Mouse (Mus musculus) cerebellum, adult 2 months (tissue): ENCODE measurements around the gene Nol10. TPM values are rescaled to one million over a fixed set of nuclear protein-coding genes. Genes with fewer than 3 reads are reported as not detected.
"Not testable (repeated sequence)": the region's sequence is repeated elsewhere in the genome, so short reads cannot be mapped to it uniquely, and the experiment has no call there.

Source experiments
- DNase-seq, 2 experiments: peaks; one replicate each; pipeline ENCODE4 v3.0.0; 2021
- H3K27ac ChIP-seq: fragments of 200-500 bp; 2 replicates; pipeline ENCODE4 v1.5.1; 2012; ENCODE audit warnings: low read length, control low read depth, inconsistent platforms; ENCODE audit not compliant: insufficient read depth
- H3K27me3 ChIP-seq: fragments of 200-500 bp; 2 replicates; pipeline ENCODE4 v1.6.1; 2012; ENCODE audit warnings: inconsistent platforms, mild to moderate bottlenecking, low read length, moderate library complexity; ENCODE audit not compliant: control insufficient read depth, insufficient read depth
- H3K4me1 ChIP-seq: fragments of 200-500 bp; 2 replicates; pipeline ENCODE4 v1.6.1; 2011; ENCODE audit warnings: low read length; ENCODE audit not compliant: control insufficient read depth, insufficient read depth
- H3K4me3 ChIP-seq: fragments of 200-500 bp; replicated peaks from 2 replicates; pipeline ENCODE3; 2011; ENCODE audit warnings: mild to moderate bottlenecking, low read depth, low read length, control low read depth; ENCODE audit not compliant: insufficient read depth
- CTCF ChIP-seq: fragments of 200-500 bp; IDR thresholded peaks from 2 replicates; pipeline ENCODE4 v1.5.1; 2011; ENCODE audit warnings: low read depth, mild to moderate bottlenecking, control low read depth, low read length, moderate library complexity, borderline replicate concordance; ENCODE audit not compliant: insufficient read depth
- POLR2A ChIP-seq: fragments of 200-500 bp; IDR thresholded peaks from 2 replicates; pipeline ENCODE4 v1.6.1; 2011; ENCODE audit warnings: low read length, control low read depth, borderline replicate concordance; ENCODE audit not compliant: insufficient read depth
- WGBS: fragments of 180-500 bp; shearing (Covaris S2); methylation state at CpG from one replicate; pipeline ENCODE4 v1.1.7; 2018; 5-methylcytosine and 5-hydroxymethylcytosine counted together
- polyA plus RNA-seq: library from polyadenylated mRNA; depleted of rRNA; stranded (reverse); fragments of >200 nt; gene quantifications from 2 replicates; pipeline ENCODE4 v1.2.3, GENCODE M21; 2012

Nol10 gene
- polyA plus RNA-seq, 1 experiment, result 14.9 TPM

DNA sequence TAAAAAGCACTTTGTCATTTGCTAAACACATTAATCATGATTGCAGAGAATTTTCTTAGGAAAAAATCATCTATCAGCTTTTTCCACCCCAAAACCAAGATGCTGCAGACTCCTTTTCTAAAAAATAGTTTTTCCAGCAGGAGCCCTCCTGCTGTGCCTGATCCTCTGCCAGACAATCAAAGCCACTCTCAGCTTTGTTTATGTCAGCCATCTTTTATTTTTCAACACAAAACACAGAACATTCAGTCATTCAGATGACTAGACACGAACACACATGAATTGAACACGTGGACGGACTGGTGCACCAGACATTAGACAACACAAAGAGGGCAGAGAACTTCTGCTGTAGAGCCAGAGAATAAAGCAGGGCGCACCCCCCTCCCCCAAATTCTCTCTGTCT is 115.4 kb downstream of the Nol10 start:
- TF ChIP-seq POLR2A (no peak), CTCF (no peak)
- DNase-seq, result no peak
- WGBS, result 33% methylated on average over 4 of the region's 4 CpGs
- no peaks in the 10 kb centered on the region for H3K27me3 ChIP-seq
- no peak overlapping the region for H3K27ac ChIP-seq
- H3K4me3 ChIP-seq, result no peak overlapping the region
- H3K4me1 ChIP-seq, result no peaks in the 10 kb centered on the region

DNA sequence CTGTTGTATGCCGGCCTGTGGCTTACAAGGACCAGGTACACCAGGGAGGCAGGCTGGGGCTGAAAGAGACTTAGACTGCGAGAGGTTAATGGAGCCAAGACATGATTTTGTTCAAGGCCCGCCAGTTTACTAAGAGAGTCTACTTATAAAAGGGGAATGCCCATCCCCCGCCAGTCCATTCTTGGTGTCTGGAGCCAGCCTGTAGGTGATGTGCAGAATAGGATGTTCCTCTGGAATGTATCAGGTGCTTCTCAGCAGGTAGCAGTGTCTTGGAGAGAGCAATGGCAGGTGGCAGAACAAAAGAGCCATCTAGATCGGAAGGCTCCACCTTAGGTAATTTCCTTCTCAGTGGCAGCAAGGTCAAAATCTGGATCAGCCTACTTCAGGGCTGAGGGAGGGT is 116.3 kb downstream of the Nol10 start:
- not testable (repeated sequence) for DNase-seq, H3K4me3 ChIP-seq, H3K4me1 ChIP-seq, H3K27me3 ChIP-seq, H3K27ac ChIP-seq
- 80% methylated on average over 5 of the region's 5 CpGs for WGBS

DNA sequence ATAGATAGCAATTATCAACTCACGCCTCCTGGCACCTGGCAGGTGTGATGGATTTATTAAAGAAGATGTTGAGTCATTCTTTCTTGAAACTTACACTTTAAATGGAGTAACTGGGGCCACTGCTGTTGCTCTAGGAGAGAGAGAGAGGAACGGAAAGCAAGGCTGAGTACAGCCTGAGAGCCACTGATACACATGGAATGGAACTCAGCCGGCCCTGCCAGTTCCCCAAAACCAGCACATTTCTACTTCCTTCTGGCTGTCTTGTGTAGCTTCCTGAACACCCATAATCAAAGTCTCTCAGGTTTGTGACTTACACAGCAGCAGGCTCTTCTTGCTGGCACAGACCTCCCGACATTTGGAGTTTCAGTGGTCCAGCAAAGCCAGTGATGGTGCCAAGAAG is 118.5 kb downstream of the Nol10 start:
- TF ChIP-seq CTCF, result no peak
- TF ChIP-seq POLR2A, result no peak
- WGBS, result 72% methylated on average over 4 of the region's 4 CpGs
- no peaks in the 10 kb centered on the region for H3K4me1 ChIP-seq
- no peak overlapping the region for H3K27ac ChIP-seq
- H3K4me3 ChIP-seq, result no peak overlapping the region
- DNase-seq, result no peak
- H3K27me3 ChIP-seq, result no peaks in the 10 kb centered on the region

DNA sequence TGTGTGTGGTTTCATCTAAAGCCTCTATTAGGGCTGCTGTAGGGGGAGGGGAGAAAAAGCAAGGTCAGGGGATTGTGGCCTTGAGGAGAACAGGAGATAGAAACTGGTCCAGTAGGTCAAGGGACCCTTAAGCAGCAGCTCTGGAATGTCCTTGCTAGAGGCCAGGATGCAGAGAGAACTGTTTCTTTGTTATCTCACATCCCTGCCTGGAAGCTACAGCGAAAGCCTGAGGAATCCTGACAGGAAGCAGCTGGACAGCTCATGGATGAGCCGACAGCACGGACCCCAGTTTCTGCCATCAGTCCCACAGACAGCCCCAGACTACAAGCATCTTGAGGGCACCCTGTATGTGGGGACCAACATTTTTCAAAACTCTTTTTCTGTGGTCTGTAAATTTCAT is 120.1 kb downstream of the Nol10 start:
- Histone ChIP-seq H3K27ac (no peak overlapping the region), H3K4me3 (no peak overlapping the region), H3K4me1 (no peaks in the 10 kb centered on the region), H3K27me3 (no peaks in the 10 kb centered on the region)
- 63% methylated on average over 3 of the region's 3 CpGs for WGBS
- no peak for DNase-seq
- no peak for TF ChIP-seq POLR2A
- no peak for TF ChIP-seq CTCF

DNA sequence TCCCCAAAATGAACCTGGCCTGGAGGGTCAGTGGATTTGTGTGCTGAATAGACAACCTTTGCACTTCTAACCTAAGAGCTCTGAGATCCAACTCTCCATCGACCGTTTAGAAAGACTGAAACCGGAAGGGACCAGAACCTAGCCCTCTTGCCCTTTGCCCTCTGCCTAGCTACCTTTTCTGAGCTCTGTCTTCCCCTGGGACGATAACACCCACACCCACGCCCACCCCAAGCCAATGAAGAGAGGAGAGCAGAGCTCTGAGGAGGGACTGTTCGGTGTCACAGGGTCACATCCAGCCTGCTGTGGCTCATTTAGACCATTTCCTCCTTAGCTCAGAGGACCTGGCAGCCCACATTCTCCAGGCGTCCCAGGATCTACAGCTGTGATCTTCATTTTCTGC is 121.6 kb downstream of the Nol10 start:
- H3K27me3 ChIP-seq, result no peaks in the 10 kb centered on the region
- no peaks in the 10 kb centered on the region for H3K4me1 ChIP-seq
- no peak overlapping the region for H3K27ac ChIP-seq
- DNase-seq, result no peak
- TF ChIP-seq CTCF (no peak), POLR2A (no peak)
- no peak overlapping the region for H3K4me3 ChIP-seq
- 82% methylated on average over 7 of the region's 7 CpGs for WGBS

DNA sequence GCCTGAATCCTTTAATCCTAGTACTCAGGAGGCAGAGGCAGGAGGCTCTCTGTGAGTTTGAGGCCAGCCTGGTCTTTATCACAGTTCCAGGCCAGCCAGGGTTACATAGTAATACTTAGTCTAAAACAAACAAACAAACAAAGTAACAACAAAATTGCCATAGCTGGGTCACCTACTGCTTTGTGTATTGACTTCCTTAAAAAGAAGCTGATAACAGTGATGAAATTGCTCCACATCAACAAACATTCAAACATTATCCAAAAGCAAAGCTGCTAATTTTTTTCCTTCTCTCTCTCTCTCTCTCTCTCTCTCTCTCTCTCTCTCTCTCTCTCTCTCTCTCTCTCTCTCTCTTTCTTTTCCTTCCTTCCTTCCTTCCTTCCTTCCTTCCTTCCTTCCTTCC is 122.3 kb downstream of the Nol10 start:
- H3K4me3 ChIP-seq, H3K27ac ChIP-seq, H3K27me3 ChIP-seq, H3K4me1 ChIP-seq, DNase-seq: not testable (repeated sequence)

DNA sequence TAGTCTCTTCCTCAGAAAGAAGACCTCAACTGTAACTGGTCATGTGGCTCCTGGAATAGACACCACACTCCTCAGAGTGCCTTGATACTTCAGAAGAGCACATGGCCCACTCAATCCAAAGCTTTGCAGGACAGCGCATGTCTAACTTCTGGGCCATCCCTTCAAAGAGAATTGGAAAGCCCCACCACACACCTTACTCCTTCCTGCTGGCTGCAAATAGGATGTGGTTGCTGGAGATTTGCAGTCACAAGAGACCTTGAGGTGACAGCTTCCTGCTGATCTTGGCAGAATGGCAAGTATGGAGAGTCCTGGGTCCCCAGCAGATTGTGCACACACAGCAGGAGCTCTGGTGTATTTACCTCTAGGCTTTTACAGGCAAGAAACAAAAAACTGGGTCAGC is 123.1 kb downstream of the Nol10 start:
- Histone ChIP-seq H3K27ac (no peak overlapping the region), H3K4me3 (no peak overlapping the region), H3K4me1 (no peaks in the 10 kb centered on the region), H3K27me3 (no peaks in the 10 kb centered on the region)
- no peak for TF ChIP-seq CTCF
- TF ChIP-seq POLR2A, result no peak
- DNase-seq, result peak in 1 of 2 experiments; percentile 14
- 81% methylated on average over 1 of the region's 1 CpGs for WGBS

DNA sequence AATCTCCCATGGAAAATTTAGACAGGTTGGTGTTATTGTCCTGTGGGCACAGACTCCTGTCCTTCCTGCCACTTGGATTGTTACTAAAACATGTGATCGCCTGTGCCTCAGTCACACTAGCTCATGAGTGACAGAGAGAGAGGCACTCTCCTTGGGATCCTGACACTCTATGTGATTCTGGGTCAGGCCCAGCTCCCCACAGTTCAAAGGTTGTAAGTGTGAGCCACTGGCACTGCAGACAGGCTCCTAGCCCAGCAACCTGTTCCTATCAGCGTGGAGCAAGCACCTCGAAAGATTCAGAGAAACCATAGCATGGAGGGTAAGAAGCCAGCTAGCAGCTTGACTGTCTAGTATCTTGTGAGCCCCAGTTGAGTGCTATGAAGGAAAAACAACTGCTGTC is 124.9 kb downstream of the Nol10 start:
- 90% methylated on average over 3 of the region's 3 CpGs for WGBS
- Histone ChIP-seq H3K4me1 (no peaks in the 10 kb centered on the region), H3K27ac (no peak overlapping the region), H3K27me3 (no peaks in the 10 kb centered on the region), H3K4me3 (no peak overlapping the region)
- TF ChIP-seq CTCF (no peak), POLR2A (no peak)
- no peak for DNase-seq

DNA sequence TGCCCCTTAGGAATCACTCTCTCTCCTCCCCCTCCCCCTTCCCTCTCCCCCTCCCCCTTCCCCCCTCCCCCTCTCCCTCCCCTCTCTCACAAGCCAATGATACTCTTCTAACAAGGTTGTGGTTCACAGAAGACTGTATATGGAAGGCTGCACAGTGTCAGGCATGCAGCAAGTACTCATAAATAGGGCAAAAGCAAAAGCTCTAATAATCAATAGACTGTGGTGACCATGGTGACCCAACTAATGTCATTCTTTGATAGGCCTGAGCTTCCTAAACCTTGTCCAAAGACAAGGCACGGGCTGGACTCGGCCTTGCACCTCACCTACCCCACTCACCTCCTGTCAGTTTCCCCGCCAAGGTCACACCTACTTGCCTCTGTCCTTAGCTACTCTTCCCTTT is 125.6 kb downstream of the Nol10 start:
- Histone ChIP-seq H3K4me1 (no peaks in the 10 kb centered on the region), H3K27ac (no peak overlapping the region), H3K4me3 (no peak overlapping the region), H3K27me3 (no peaks in the 10 kb centered on the region)
- DNase-seq, result no peak
- 85% methylated on average over 3 of the region's 3 CpGs for WGBS
- TF ChIP-seq POLR2A, result no peak
- no peak for TF ChIP-seq CTCF
